8 mouse cellular contexts compared by ENCODE assay signal in the genomic region with DNA sequence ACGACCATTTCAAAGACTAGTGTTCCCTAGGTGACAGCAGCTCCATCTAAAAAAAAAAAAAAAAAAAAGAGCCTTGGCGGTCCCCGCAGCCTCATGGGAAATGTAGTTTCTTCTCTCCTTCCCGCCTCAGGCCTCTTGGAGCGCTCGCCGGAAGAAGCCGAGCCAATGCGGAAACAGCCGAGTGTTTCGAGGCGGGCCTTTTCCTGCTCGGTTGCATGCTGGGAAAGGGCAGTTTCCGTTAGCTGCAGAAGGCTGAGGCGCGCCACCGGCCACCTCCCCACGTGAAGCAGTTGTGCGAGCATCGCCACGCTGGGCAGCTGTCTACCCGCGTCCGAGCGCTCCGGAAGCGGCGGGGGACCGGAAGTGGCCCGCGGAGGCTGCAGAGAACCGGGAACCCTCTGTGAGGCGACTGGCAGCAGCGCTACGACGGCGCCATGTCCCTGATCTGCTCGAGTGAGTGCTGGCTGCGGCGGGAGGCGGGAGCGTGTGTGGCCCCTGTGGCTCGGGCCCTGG. TPM values are rescaled to one million over a fixed set of nuclear protein-coding genes. Genes with fewer than 3 reads are reported as not detected.
A peak's percentile ranks its signal among the peaks of the same experiment; 100 is the strongest.
DNase-seq lines count a peak whose midpoint lies in the region; ATAC-seq lines count a peak whose summit lies in the region.

A gene (plus strand): TSS at position 216 of the 513 bp plus-strand sequence.

- peak within 1 kb of the TSS; percentile 93 for H3K27ac ChIP-seq in hindbrain, embryonic 13.5 days

- peaks cover 26% of the 10 kb centered on the region for H3K36me3 ChIP-seq in hindbrain, embryonic 13.5 days

- peak; percentile 96 for ATAC-seq in hindbrain, embryonic 13.5 days (ENCODE audit: low FRiP score)

- peaks cover 26% of the 10 kb centered on the region for H3K4me1 ChIP-seq in hindbrain, embryonic 13.5 days (replicated peaks)

- peak; percentile 99 for DNase-seq in NIH3T3 (ENCODE audit: low read depth)
- DNase-seq in cerebellum, postnatal 10 days: peak; percentile 99
- peak; percentile 96 to 97 for DNase-seq in frontal cortex, postnatal 14 days (ENCODE audit: low spot score in 2 of 2)
- peak; percentile 97 to 99 for DNase-seq in layer of hippocampus, postnatal 25 days (ENCODE audit: extremely low spot score in 1 of 2, low spot score in 1 of 2)
- DNase-seq in lung, postnatal 25 days (ENCODE audit: low spot score): peak; percentile 98
- DNase-seq in retina, embryonic 14.5 days (ENCODE audit: low spot score): peak; percentile 99
- peak; percentile 99 for DNase-seq in thymus, postnatal 4 days

- under 1% methylated on average over 43 of the region's 43 CpGs for WGBS in hindbrain, embryonic 13.5 days

- peak within 1 kb of the TSS; percentile 91 for H3K4me2 ChIP-seq in hindbrain, embryonic 13.5 days

- no peaks in the 10 kb centered on the region for H3K27me3 ChIP-seq in hindbrain, embryonic 13.5 days

- H3K9me3 ChIP-seq in hindbrain, embryonic 13.5 days: no peaks in the 10 kb centered on the region

- H3K4me3 ChIP-seq in hindbrain, embryonic 13.5 days: peak within 1 kb of the TSS; percentile 88

- H3K9ac ChIP-seq in hindbrain, embryonic 13.5 days: peak within 1 kb of the TSS; percentile 94

RNA-seq across cellular contexts. Expression of the gene that starts here (rescaled TPM):
- polyA plus RNA-seq in hindbrain, embryonic 13.5 days (2015; fragmentation: Nextera tagmentation; extraction: Ambion mirVana): 40.2 and 42.9 TPM in 2 replicates
- total RNA-seq in layer of hippocampus, postnatal 25 days (2021): 100 to 1,000 TPM; 189 to 212 TPM

Comparison
In these comparisons a context has a peak if more than half of its experiments do, and no peak if none do; other contexts are left out.
1. Peak in every context shown above with its lines: DNase-seq, ATAC-seq, H3K4me3 ChIP-seq and H3K27ac ChIP-seq.